Mouse (Mus musculus): ENCODE data around the gene Ppp1r12a. TPM values are rescaled to one million over a fixed set of nuclear protein-coding genes. Genes with fewer than 3 reads are reported as not detected.
A peak's percentile ranks its signal among the peaks of the same experiment; 100 is the strongest.

Gene Ppp1r12a
- 86.8 and 88.8 TPM in 2 replicates for polyA plus RNA-seq (2012; rRNA removed)

DNA sequence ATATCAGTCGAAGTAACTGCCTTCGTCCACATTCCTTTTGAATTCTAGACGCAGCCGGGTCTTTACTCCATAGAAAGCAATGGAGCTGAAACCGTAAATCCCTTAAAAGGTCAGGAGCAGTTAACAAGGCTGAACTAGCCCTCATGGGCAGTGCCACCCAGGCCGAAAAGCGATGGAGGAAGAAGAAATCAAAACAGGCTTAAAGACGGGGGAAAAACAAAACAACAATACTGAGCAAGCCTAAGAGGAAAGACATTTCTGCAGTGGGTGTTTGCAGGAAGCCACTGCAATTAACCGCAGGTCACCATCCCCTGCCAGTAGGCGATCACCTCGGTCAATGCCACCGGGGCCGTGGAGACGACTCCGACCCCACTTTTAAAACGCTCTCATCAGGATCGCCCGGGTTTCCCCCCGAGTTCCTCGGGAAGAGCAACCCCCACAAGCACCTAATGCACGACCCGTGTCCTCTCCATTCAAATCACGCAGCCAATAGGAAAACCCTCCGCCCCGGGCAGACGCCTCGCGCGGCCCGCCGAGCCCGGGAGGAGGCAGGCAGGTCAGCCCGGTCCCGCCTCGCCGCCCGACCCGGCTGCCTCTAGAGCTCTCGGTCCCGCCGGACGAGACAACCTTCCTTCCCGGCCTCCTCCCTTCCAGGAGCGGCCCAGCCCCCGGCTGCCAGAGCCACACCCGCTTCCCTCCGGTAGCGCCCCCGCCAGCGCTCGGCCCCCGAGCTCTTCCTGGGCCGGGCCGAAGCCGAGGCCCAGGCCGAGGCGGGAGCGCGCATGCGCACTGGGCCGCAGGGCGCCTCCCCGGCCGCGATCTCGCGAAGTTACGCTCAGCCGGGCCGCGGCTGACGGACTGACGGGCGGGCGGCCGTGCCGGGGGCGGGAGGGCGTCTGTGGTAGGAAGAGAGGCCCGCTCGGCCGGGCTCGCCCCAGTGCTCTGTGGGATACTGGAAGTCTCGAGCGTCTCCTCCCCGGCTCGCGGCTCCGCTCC lies at the start of gene Ppp1r12a:
Gene Ppp1r12a, plus strand, starts transcription at position 933 of the 996 bp plus-strand sequence.
- Histone ChIP-seq H3K27ac (ENCODE audit: insufficient read depth, low read length) (peak within 1 kb of the TSS; percentile 100), H3K4me1 (ENCODE audit: control insufficient read depth, insufficient read depth, low read length) (peaks cover 2% of the 10 kb centered on the region; the same call in 1 of the 2 replicates), H3K4me3 (ENCODE audit: insufficient read depth, low read length) (peak within 1 kb of the TSS; percentile 98)
- peak; percentile 49 for TF ChIP-seq POLR2A (IDR thresholded peaks at IDR 0.05; ENCODE audit: extremely low read depth, insufficient read depth, low read length)
- TF ChIP-seq CTCF (IDR thresholded peaks at IDR 0.05; ENCODE audit: extremely low read depth, insufficient read depth, low read length), result no peak

DNA sequence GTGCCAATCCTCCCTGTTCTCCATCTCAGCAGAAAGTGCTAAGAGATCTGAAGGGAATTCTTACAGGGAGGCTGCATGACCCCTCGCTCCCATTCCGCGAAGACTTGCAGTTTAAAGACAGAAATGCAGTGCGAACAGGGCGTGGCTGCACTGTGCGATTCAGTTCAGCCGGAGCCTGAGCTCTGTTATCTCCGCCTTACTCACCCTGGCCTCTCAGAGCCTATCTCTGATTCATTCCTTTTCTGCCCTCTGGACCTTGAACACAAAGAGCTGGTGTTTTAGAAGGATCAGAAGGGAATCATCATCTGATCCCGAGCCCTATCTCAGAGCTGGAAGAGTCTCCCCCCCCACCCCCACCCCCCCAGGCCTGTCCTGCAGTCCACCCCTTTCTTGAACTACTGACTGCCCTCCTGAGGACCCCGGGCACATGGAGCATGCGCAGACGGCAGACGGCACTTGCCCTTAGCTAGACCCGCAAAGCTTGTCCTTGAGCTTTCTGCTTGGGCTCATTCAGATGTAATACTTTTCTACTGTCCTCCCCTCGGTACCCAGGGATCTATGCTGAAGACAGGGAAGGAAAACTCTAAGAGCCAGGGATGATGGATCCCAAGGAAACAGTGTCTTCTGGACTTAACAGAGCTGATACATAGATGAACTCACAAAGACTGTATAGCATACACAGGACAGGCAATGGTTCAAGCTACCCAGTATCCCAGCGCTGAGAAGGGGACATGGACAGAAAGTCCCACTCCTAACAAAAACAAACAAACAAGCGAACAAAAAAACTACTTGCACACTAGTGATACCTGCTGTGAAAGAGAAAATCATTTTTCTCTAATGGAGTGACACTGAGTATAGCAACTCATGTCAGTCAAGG lies 48.4 kb upstream of the Ppp1r12a start:
- H3K4me1 ChIP-seq (ENCODE audit: control insufficient read depth, insufficient read depth, low read length), result 0 out of 2 replicates have a peak, but pooled peaks cover 1% of the 10 kb centered on the region
- TF ChIP-seq POLR2A (IDR thresholded peaks at IDR 0.05; ENCODE audit: extremely low read depth, insufficient read depth, low read length) (no peak), CTCF (IDR thresholded peaks at IDR 0.05; ENCODE audit: extremely low read depth, insufficient read depth, low read length) (no peak)
- H3K4me3 ChIP-seq (ENCODE audit: insufficient read depth, low read length), result no peak overlapping the region
- H3K27ac ChIP-seq (ENCODE audit: insufficient read depth, low read length), result no peak overlapping the region

DNA sequence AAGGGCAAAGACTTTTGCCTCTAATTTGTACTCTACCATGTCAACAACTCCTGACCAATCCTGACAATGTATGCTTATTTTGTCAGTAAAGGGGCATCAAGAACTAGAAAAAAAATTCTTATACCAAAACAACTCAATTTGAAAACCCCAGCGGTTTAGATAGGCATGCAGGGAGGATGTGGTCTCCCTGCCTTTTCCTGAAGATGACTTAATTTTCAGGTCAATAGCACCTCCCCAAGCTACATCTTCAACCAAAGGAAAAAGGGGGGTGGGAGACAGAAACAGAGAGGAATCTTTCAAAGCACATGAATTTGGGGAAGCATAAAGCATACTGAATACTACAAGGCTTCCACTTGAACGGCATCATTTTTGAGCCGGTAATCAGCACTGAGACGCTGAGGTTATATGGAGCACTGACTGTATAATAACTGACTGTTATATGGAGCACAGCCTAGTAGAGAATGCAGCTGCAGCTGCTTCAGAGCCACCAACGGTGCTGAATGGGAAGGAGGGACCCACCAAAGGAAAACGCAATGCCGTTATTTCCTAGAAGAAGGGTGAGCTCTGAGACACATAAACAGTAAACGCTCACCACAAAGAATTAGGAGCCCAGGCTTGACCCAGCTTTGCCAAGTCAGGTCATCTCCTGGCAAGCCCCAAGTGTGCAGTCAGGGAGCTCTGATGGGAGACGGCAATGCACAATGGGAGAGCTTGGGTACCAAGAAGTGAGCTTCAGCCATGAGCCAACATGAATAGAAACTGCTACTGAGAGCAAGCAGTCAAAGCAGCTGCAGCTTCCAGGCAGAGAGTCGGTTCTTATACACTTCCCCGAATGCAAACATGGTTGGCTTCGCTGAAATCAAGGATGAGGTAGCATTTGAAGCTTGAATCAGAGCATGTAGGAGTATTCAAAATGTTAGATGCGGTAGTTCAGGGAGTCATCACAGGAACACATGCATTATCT lies 43.5 kb upstream of the Ppp1r12a start:
- Histone ChIP-seq H3K4me1 (ENCODE audit: control insufficient read depth, insufficient read depth, low read length) (0 out of 2 replicates have a peak, but pooled peaks cover 1% of the 10 kb centered on the region), H3K4me3 (ENCODE audit: insufficient read depth, low read length) (no peak overlapping the region), H3K27ac (ENCODE audit: insufficient read depth, low read length) (no peak overlapping the region)
- no peak for TF ChIP-seq CTCF (IDR thresholded peaks at IDR 0.05; ENCODE audit: extremely low read depth, insufficient read depth, low read length)
- no peak for TF ChIP-seq POLR2A (IDR thresholded peaks at IDR 0.05; ENCODE audit: extremely low read depth, insufficient read depth, low read length)

DNA sequence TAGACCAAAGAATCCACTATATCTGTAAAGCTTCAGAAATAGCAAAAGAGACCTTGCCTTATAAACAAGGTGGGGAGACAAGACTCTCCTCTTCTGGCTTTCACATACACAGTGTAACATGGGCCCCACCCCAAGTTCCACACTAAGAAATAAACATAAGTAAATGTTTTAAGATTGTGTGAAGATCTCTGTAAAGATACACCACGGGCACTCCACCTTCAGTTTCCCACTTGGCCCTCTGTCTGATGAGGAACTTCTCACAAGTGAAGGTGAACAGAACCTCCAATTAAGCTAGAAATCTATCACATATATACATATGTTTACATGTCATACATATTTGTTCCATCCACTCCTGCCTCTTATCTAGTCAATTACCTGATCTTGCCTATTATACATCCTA lies 42.6 kb upstream of the Ppp1r12a start:
- Histone ChIP-seq H3K4me3 (ENCODE audit: insufficient read depth, low read length) (no peak overlapping the region), H3K27ac (ENCODE audit: insufficient read depth, low read length) (no peak overlapping the region), H3K4me1 (ENCODE audit: control insufficient read depth, insufficient read depth, low read length) (0 out of 2 replicates have a peak, but pooled peaks cover 1% of the 10 kb centered on the region)
- no peak for TF ChIP-seq POLR2A (IDR thresholded peaks at IDR 0.05; ENCODE audit: extremely low read depth, insufficient read depth, low read length)
- TF ChIP-seq CTCF (IDR thresholded peaks at IDR 0.05; ENCODE audit: extremely low read depth, insufficient read depth, low read length), result no peak

DNA sequence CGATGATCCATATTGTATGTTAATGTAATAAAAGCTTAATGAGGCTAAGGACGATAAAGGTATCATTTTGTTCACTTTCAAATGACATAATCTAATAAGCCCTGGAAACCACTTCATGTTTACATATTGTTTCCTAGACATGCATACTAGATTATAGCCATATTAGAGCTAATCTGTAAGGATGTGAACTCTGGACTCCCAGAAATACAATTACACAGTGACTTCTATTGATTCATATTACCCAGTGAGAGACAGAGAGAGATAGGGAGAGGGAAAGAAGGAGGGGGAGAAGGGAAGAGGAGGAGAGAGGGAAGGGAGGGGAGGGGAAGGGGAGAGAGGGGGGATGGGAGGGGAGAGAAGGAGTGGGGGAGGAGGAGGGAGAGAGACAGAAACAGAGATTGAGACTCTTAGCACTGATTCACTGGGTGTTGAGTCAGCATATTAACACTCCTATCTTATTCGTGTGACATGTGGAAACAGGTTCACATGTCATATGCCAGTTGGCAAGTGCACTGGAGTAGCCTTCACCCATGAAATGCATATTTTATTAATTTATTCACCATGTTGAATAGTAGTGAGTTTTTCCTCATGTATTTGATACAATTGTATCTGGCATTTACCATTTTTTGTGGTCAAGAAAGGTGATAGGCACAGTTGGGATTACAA lies 36.9 kb upstream of the Ppp1r12a start:
- no peak overlapping the region for H3K4me3 ChIP-seq (ENCODE audit: insufficient read depth, low read length)
- H3K27ac ChIP-seq (ENCODE audit: insufficient read depth, low read length), result no peak overlapping the region
- TF ChIP-seq POLR2A (IDR thresholded peaks at IDR 0.05; ENCODE audit: extremely low read depth, insufficient read depth, low read length) (no peak), CTCF (IDR thresholded peaks at IDR 0.05; ENCODE audit: extremely low read depth, insufficient read depth, low read length) (no peak)

DNA sequence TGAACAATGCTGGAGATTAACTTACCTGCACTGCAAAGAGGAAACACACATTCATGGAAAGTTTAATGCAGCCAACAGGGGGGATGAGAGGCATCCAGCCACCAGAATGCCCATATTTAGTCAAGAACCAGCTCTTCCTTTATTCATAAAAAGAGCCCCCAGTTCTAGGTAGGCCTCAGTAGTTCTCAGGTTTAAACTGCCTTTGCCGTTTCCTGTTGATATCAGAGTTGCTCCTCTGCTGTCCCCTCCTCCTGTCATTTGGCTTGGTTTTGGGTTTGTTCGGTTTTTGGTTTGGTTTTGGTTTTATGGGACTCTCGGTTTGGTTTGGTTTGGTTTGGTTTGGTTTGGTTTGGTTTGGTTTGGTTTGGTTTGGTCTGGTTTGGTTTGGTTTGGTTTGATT lies 32.8 kb upstream of the Ppp1r12a start:
- TF ChIP-seq POLR2A (IDR thresholded peaks at IDR 0.05; ENCODE audit: extremely low read depth, insufficient read depth, low read length), result no peak
- TF ChIP-seq CTCF (IDR thresholded peaks at IDR 0.05; ENCODE audit: extremely low read depth, insufficient read depth, low read length), result no peak
- H3K27ac ChIP-seq (ENCODE audit: insufficient read depth, low read length), result no peak overlapping the region
- no peak overlapping the region for H3K4me3 ChIP-seq (ENCODE audit: insufficient read depth, low read length)
- H3K4me1 ChIP-seq (ENCODE audit: control insufficient read depth, insufficient read depth, low read length), result no peaks in the 10 kb centered on the region

More for the DNA sequence above, 36.9 kb upstream of the Ppp1r12a start:
- no peaks in the 10 kb centered on the region for H3K4me1 ChIP-seq (ENCODE audit: control insufficient read depth, insufficient read depth, low read length)

DNA sequence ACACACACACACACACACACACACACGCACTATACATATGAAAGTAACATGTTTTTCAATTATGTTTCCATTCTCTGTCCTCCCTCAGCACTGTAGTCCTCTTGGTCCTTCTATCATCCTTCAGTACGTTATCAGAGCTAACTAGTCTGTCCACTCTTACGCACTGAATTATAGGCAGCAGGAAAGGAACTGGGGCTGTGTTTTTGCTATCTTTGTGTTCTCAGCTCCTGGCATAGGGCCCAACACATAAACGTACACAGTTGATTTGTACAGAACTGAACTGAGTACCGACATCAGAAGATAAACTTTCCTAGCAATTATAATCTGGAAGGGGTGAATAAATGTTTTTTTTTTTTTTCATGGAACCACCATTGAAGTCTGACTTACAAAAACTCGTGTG lies 30.1 kb upstream of the Ppp1r12a start:
- Histone ChIP-seq H3K27ac (ENCODE audit: insufficient read depth, low read length) (no peak overlapping the region), H3K4me1 (ENCODE audit: control insufficient read depth, insufficient read depth, low read length) (no peaks in the 10 kb centered on the region), H3K4me3 (ENCODE audit: insufficient read depth, low read length) (no peak overlapping the region)
- TF ChIP-seq POLR2A (IDR thresholded peaks at IDR 0.05; ENCODE audit: extremely low read depth, insufficient read depth, low read length) (no peak), CTCF (IDR thresholded peaks at IDR 0.05; ENCODE audit: extremely low read depth, insufficient read depth, low read length) (no peak)

DNA sequence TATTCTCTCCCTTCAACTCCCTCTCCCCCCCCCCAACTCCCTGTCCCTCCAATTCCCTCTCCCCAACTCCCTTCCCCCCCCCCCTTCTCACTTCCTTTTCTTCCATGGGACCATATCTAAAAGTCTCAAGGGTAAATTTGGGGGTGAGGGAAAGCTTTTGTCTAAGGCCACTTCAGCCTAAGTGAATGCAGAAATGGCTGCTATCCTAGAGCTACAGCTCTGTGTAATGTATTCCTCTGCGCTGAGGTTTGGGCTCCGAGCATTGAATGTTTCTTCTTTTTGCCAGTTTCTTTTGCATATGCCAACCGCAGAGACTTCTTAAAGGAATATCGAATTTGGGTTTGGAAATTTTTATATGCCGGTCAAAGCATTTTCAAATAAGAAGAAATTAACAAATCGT lies 28.7 kb upstream of the Ppp1r12a start:
- no peak overlapping the region for H3K4me3 ChIP-seq (ENCODE audit: insufficient read depth, low read length)
- TF ChIP-seq POLR2A (IDR thresholded peaks at IDR 0.05; ENCODE audit: extremely low read depth, insufficient read depth, low read length) (no peak), CTCF (IDR thresholded peaks at IDR 0.05; ENCODE audit: extremely low read depth, insufficient read depth, low read length) (no peak)

More for the DNA sequence above, 28.7 kb upstream of the Ppp1r12a start:
- Histone ChIP-seq H3K4me1 (ENCODE audit: control insufficient read depth, insufficient read depth, low read length) (no peaks in the 10 kb centered on the region), H3K27ac (ENCODE audit: insufficient read depth, low read length) (no peak overlapping the region)
